Mouse (Mus musculus) hindbrain, embryonic 12.5 days (tissue): ENCODE measurements at regions not wholly inside any gene's neighbourhood (a gene's known extent, or its start where the extent isn't known, plus 50 kb on each side); places are given as distances from the start of the nearest gene placed in this dataset.

ENCODE experiments used
- ATAC-seq: fragments of 200-750 bp; cut with Nextera tagmentation; 2 replicates; pipeline ENCODE4 v1.8.0; 2017; ENCODE audit warnings: moderate TSS enrichment; ENCODE audit not compliant: low FRiP score
- H3K27ac ChIP-seq: fragments of 300-500 bp; sonication (generic); 2 replicates; pipeline ENCODE4 v1.5.1; 2016; ENCODE audit warnings: mild to moderate bottlenecking
- H3K27me3 ChIP-seq: fragments of 300-500 bp; sonication (generic); 2 replicates; pipeline ENCODE4 v1.6.1; 2016; ENCODE audit warnings: mild to moderate bottlenecking
- H3K36me3 ChIP-seq: fragments of 300-500 bp; sonication (generic); 2 replicates; pipeline ENCODE4 v1.6.1; 2016; ENCODE audit warnings: mild to moderate bottlenecking
- H3K4me1 ChIP-seq: fragments of 300-500 bp; sonication (generic); 2 replicates; pipeline ENCODE4 v1.6.1; 2016
- H3K4me2 ChIP-seq: fragments of 300-500 bp; sonication (generic); replicated peaks from 2 replicates; pipeline ENCODE4 v1.6.1; 2016; ENCODE audit warnings: mild to moderate bottlenecking
- H3K4me3 ChIP-seq: fragments of 300-500 bp; sonication (generic); 2 replicates; pipeline ENCODE4 v1.5.1; 2016; ENCODE audit warnings: mild to moderate bottlenecking
- H3K9ac ChIP-seq: fragments of 300-500 bp; sonication (generic); 2 replicates; pipeline ENCODE4 v1.6.1; 2016; ENCODE audit warnings: mild to moderate bottlenecking, moderate library complexity
- H3K9me3 ChIP-seq: fragments of 300-500 bp; sonication (generic); replicated peaks from 2 replicates; pipeline ENCODE4 v1.6.1; 2016; ENCODE audit warnings: mild to moderate bottlenecking
- WGBS: fragments of 180-500 bp; shearing (Covaris S2); methylation state at CpG from one replicate; pipeline ENCODE4 v1.1.7; 2016; 5-methylcytosine and 5-hydroxymethylcytosine counted together

DNA sequence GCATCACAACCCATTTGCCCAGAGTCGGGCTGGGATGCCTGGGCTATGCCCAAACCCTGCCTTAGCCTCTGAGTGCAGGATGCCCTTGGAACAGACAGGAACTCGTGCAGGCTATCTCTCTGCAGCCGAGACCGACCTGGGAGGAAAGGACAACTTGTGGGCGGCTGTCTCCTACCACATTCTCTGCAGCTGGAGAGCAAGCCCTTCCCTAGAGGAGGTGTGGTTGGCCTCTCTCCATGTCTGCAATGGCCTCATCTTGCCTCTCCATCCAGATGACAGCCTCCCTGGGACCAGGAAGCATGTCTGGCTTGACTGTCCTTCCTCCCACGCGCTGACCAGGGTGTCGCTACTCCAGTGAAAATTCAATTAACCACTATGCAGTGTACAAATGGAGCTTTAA is 155.9 kb downstream of the Suds3 start:
- peaks cover 3% of the 10 kb centered on the region; the same call in 1 of the 2 replicates for H3K9me3 ChIP-seq
- no peak for ATAC-seq
- no peak overlapping the region for H3K9ac ChIP-seq
- no peaks in the 10 kb centered on the region for H3K4me1 ChIP-seq
- H3K27ac ChIP-seq = no peak overlapping the region
- H3K4me3 ChIP-seq = no peak overlapping the region
- WGBS = 80% methylated on average over 8 of the region's 8 CpGs
- no peaks in the 10 kb centered on the region for H3K36me3 ChIP-seq
- H3K27me3 ChIP-seq = no peaks in the 10 kb centered on the region
- H3K4me2 ChIP-seq = no peak overlapping the region

DNA sequence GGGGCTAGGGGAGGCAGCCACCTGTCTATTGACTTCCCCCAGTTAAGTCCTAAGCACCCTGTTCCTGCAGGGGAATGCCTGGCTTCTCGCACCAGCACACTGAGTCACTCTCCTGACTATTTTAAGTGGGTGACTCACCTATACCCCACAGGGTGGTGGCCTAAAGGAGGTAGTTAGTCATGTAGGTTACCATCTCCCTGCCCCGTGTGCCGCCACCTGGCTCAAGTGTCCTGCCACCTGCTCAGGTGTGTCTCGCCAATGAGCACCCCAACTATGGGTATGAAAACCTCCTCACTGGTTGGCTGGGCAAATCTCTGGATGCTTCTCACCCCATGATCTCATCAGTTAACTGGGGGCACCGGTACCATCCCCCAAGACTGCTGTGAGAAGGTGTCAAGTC is 157.8 kb downstream of the Suds3 start:
- H3K9me3 ChIP-seq = peaks cover 3% of the 10 kb centered on the region; the same call in 1 of the 2 replicates
- ATAC-seq = no peak
- H3K27ac ChIP-seq = no peak overlapping the region
- H3K9ac ChIP-seq = no peak overlapping the region
- no peak overlapping the region for H3K4me2 ChIP-seq
- no peaks in the 10 kb centered on the region for H3K36me3 ChIP-seq
- WGBS = 87% methylated on average over 5 of the region's 5 CpGs
- no peaks in the 10 kb centered on the region for H3K27me3 ChIP-seq
- H3K4me3 ChIP-seq = no peak overlapping the region
- H3K4me1 ChIP-seq = no peaks in the 10 kb centered on the region

DNA sequence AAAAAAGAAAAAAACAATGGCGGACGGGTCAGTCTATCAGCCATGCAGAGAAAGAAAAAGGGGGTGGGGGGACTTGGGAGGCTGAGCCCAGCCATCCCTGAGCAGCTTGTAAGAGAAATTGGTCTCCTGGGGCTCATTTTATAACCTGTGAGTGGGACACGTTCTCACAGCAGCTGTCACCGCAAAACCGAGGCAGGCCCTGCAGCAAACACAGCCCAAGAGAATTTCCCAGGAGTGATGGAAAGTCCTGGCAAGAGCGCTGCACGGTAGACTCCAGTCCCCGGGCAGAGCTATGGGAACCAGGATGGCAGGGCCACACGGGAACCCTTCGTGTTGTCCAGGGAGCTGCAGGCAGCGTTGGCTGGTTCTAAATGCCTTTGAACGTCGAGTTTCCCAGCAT is 159.3 kb downstream of the Suds3 start:
- H3K27ac ChIP-seq = no peak overlapping the region
- H3K4me1 ChIP-seq = no peaks in the 10 kb centered on the region
- no peak overlapping the region for H3K9ac ChIP-seq
- H3K4me2 ChIP-seq = no peak overlapping the region
- 48% methylated on average over 13 of the region's 13 CpGs for WGBS
- H3K4me3 ChIP-seq = no peak overlapping the region
- ATAC-seq = no peak
- no peaks in the 10 kb centered on the region for H3K27me3 ChIP-seq
- H3K36me3 ChIP-seq = no peaks in the 10 kb centered on the region
- no peaks in the 10 kb centered on the region for H3K9me3 ChIP-seq

DNA sequence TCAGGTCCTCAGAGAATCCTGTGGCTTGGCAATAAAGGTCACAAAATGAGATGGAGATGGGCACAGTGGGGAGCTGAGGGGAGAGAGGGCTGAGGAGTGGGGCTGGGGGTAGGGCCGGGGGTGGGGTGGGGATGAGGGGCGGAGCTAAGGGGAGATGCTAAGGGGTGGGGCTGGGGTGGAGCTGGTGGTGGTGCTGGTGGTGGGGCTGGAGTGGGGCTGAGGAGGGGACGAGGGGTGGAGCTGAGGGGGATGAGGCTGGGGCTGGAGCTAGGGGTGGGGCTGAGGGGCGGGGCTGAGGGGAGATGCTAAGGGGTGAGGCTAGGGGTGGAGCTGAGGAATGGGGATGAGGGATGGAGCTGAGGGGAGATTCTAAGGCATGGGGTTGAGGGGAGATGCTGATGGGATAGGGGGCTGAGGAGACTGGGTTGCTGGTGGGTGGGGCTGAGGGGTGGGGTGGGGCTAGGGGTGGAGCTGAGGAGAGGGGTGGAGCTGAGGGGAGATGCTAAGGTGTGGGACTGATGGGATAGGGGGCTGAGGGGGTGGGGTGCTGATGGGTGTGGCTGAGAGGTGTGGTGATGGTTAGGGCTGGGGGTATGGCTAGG is 165.5 kb downstream of the Suds3 start:
- Histone ChIP-seq H3K27me3 (no peaks in the 10 kb centered on the region), H3K4me2 (no peak overlapping the region), H3K4me3 (no peak overlapping the region), H3K9me3 (no peaks in the 10 kb centered on the region), H3K27ac (no peak overlapping the region), H3K4me1 (no peaks in the 10 kb centered on the region), H3K9ac (no peak overlapping the region), H3K36me3 (no peaks in the 10 kb centered on the region)
- 11% methylated on average over 4 of the region's 4 CpGs for WGBS
- no peak for ATAC-seq

DNA sequence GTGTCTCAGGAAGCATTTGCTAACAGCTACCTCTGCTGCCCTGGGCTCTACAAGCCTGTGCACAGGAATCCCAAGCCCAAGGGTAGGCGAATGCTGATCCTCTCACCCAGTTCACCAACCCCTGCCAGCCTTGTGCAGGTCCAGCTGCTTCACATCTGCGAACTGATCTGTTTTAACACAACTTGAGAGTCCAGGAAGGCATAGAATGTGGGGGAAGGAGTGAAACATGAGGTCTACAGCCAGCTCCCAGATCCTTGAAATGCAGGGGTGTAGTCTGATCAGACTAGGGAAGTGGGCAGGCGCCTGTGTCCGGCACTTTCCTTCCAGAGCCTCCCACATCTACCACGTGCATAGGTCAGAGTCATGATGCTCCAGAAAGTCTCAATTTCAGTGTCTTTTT is 181.3 kb downstream of the Suds3 start:
- H3K27ac ChIP-seq = 0 out of 2 replicates have a peak overlapping the region, but pooled peaks have one; percentile 32
- H3K36me3 ChIP-seq = no peaks in the 10 kb centered on the region
- WGBS = 76% methylated on average over 5 of the region's 5 CpGs
- H3K27me3 ChIP-seq = no peaks in the 10 kb centered on the region
- H3K9me3 ChIP-seq = no peaks in the 10 kb centered on the region
- no peak for ATAC-seq
- no peak overlapping the region for H3K4me2 ChIP-seq
- H3K4me3 ChIP-seq = no peak overlapping the region
- no peaks in the 10 kb centered on the region; the same call in 1 of the 2 replicates for H3K4me1 ChIP-seq
- no peak overlapping the region for H3K9ac ChIP-seq

DNA sequence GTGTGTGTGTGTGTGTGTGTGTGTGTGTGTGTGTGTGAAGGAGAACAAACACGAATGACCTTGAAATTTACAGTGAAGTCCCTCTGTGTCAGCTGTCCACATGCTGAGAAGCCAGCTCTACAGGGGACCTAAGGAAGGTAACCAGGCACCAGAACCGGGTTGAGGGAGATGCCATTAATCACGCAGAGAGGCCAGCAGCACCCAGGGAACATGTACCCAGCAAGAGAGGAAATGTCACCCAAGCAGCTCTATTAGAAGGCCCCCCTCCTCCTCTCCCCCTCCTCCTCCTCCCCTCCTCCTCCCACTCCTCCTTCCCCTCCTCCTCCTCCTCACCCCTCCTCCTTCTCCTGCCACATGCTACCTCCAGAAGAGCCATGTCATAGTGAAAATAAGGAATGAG is 181.8 kb downstream of the Suds3 start:
- no peak overlapping the region for H3K4me3 ChIP-seq
- no peaks in the 10 kb centered on the region; the same call in 1 of the 2 replicates for H3K4me1 ChIP-seq
- no peaks in the 10 kb centered on the region for H3K9me3 ChIP-seq
- H3K27me3 ChIP-seq = no peaks in the 10 kb centered on the region
- no peak overlapping the region for H3K27ac ChIP-seq
- H3K4me2 ChIP-seq = no peak overlapping the region
- H3K9ac ChIP-seq = no peak overlapping the region
- no peaks in the 10 kb centered on the region for H3K36me3 ChIP-seq
- ATAC-seq = no peak
- 56% methylated on average over 3 of the region's 3 CpGs for WGBS

DNA sequence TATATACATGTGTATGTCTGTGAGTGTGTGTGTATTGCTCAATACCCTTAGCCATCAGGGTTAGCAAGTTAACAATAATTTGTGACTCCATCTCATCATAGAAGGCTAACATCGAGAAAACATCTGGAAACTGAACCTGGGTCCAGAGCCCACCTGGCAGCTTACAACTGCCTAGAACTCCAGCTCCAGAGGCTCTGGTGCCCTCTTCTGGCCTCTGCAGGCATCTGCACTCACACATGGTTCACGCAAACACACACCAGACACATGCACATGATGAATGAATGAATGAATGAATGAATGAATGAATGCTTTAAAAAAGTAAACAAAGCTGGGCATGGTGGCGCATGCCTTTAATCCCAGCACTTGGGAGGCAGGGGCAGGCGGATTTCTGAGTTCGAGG is 182.8 kb downstream of the Suds3 start:
- 91% methylated on average over 5 of the region's 5 CpGs for WGBS
- no peaks in the 10 kb centered on the region; the same call in 1 of the 2 replicates for H3K4me1 ChIP-seq

DNA sequence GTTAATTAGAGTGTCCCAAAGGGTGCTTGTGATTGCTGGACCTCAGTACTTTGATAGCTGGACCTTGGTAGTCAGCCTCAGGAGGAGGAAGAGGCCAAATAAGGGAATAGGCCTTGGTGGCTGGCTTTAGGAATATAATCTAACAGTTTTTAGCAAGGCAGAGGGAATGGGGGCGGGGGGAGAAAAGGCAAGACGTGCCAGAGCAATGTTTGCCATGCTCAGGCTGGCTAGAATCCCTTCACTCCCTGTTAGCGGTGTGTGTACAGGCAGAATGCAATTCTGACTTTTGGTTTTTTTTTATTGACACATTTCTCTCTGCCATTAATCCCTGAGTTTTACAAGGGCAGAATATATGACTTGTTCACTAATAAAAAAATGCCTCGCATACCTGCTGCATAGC is 192.2 kb downstream of the Suds3 start:
- Histone ChIP-seq H3K9ac (no peak overlapping the region), H3K4me1 (peaks cover 9% of the 10 kb centered on the region), H3K27ac (no peak overlapping the region), H3K9me3 (no peaks in the 10 kb centered on the region), H3K27me3 (no peaks in the 10 kb centered on the region), H3K36me3 (no peaks in the 10 kb centered on the region), H3K4me2 (no peak overlapping the region), H3K4me3 (no peak overlapping the region)
- 68% methylated on average over 4 of the region's 4 CpGs for WGBS
- ATAC-seq = no peak

More for the DNA sequence above, 182.8 kb downstream of the Suds3 start:
- Histone ChIP-seq H3K9ac (no peak overlapping the region), H3K27ac (no peak overlapping the region), H3K9me3 (no peaks in the 10 kb centered on the region), H3K27me3 (no peaks in the 10 kb centered on the region), H3K4me2 (no peak overlapping the region), H3K36me3 (no peaks in the 10 kb centered on the region), H3K4me3 (no peak overlapping the region)
- ATAC-seq = no peak

DNA sequence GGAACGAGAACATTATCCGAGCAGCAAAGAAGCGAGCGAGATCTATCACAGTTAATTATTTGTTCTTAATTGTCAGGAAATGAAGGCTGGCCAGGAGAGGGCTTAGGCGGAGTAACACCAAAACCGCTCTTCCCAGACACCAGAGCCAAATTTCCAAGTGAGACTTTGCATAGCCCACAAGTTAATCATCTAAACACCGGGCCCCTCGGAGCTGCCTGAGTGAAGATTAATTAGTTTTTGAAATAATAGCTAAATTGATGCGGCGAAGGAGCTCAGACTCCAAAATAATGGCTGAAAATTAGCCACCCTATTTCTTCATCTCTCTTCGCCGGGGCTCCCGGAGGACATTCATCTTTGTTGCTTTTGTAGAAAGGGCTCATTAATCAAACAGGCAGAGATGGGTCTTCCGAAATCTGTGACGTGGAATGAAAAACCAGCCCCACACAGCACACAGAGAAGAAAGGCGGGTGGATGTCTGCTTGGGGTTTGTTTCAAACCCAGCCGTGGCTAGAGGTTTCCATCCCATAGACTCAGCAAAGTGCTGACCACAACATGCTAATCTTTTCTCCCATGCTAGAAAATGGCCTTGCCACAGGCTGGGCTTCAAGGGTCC is 193.7 kb downstream of the Suds3 start:
- no peak overlapping the region for H3K4me3 ChIP-seq
- ATAC-seq = 0 out of 2 replicates have a peak, but pooled peaks have one; percentile 35
- 41% methylated on average over 17 of the region's 17 CpGs for WGBS
- H3K9ac ChIP-seq = no peak overlapping the region
- no peaks in the 10 kb centered on the region for H3K27me3 ChIP-seq
- peak overlapping the region; percentile 40 for H3K27ac ChIP-seq
- no peaks in the 10 kb centered on the region for H3K9me3 ChIP-seq
- H3K4me2 ChIP-seq = peak overlapping the region; percentile 11; the same call in 1 of the 2 replicates
- H3K36me3 ChIP-seq = no peaks in the 10 kb centered on the region
- H3K4me1 ChIP-seq = peaks cover 9% of the 10 kb centered on the region

DNA sequence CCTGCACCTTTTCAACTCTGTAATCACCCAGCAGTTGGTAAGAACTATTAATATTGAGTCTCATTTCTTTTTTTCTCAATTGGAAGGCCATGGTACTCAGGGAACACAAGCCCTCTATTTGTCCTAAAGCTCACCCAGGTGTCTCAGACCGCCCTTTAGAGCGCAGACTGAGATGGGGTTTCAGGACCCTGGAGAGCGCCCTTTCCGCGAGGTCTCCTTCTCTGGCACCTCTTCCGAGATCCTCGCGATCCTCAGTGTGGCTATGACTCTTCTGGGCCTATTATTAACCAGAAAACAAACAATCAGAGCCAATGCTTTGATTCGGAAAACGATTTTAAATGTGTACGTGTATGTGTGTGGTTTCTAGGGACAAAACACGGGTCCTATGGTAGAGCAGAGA is 201.0 kb downstream of the Suds3 start:
- Histone ChIP-seq H3K4me1 (no peaks in the 10 kb centered on the region), H3K9me3 (no peaks in the 10 kb centered on the region), H3K4me2 (no peak overlapping the region), H3K27ac (no peak overlapping the region), H3K36me3 (no peaks in the 10 kb centered on the region), H3K9ac (no peak overlapping the region), H3K27me3 (no peaks in the 10 kb centered on the region), H3K4me3 (no peak overlapping the region)
- 40% methylated on average over 12 of the region's 12 CpGs for WGBS
- no peak for ATAC-seq

DNA sequence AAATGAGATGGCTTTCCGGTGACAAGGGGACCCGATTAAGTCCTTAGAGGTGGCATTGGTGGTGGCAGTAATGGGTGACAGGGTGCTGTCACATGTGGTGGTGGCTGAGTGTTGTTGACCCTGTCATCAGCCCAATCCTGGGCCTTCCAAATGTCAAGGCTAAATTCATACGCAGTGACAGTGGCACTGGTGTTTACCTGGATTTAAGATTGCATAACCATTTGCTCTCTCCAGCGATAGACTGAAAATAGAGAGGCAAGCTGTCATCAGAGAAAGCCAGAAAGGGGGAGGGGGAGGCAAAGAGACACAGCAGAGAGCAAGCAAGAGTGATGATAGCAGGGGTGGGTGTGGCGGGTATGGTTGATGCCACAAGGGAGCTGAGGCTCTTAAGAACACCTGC is 215.1 kb downstream of the Suds3 start:
- 82% methylated on average over 5 of the region's 5 CpGs for WGBS

DNA sequence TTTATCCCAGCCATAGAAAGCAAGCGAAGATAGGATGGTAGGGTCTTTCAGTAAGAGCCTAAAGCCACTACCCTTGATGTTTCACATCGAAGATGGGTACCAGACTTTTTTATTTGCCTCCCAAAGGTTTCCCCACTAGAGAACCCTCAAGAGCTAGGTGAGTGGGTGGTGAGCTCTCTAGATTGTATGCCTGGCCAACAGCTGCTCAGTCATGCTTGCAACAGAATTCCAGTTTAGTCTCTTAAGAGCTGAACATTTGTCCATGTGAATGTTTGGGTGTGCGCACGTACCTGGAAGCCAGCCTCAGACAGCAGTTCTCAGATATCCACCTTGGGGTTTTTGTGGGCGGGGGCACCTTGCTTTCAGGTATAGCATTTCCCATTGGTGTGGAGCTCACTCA is 218.5 kb downstream of the Suds3 start:
- Histone ChIP-seq H3K4me1 (peaks cover 10% of the 10 kb centered on the region; the same call in 1 of the 2 replicates), H3K4me2 (no peak overlapping the region), H3K9me3 (no peaks in the 10 kb centered on the region), H3K27ac (no peak overlapping the region), H3K36me3 (no peaks in the 10 kb centered on the region), H3K4me3 (no peak overlapping the region), H3K27me3 (no peaks in the 10 kb centered on the region), H3K9ac (no peak overlapping the region)
- ATAC-seq = no peak
- WGBS = 92% methylated on average over 5 of the region's 5 CpGs

More for the DNA sequence above, 215.1 kb downstream of the Suds3 start:
- Histone ChIP-seq H3K9ac (no peak overlapping the region), H3K27ac (no peak overlapping the region), H3K4me1 (0 out of 2 replicates have a peak, but pooled peaks cover 2% of the 10 kb centered on the region), H3K4me2 (no peak overlapping the region), H3K36me3 (no peaks in the 10 kb centered on the region), H3K27me3 (no peaks in the 10 kb centered on the region), H3K9me3 (0 out of 2 replicates have a peak, but pooled peaks cover 5% of the 10 kb centered on the region), H3K4me3 (no peak overlapping the region)
- ATAC-seq = no peak
